Mouse (Mus musculus) heart, postnatal 14 days (tissue): Measurements from ENCODE around the gene Akap13. TPM values are rescaled to one million over a fixed set of nuclear protein-coding genes. Genes with fewer than 3 reads are reported as not detected.
A peak's percentile ranks its signal among the peaks of the same experiment; 100 is the strongest.

Experiments
- DNase-seq, 2 experiments: peaks; one replicate each; pipeline ENCODE4 v3.0.0; 2021 to 2022
- intact Hi-C: fragments of 180-260 bp; cut with DNase I; formaldehyde crosslinking; loops from one replicate; pipeline ENCODE4 v1.15.1; 2025
- total RNA-seq, 2 experiments: library from RNA; stranded (reverse); gene quantifications; 2 replicates each; pipeline ENCODE4 v1.2.3; 2021

Gene Akap13
- total RNA-seq, 2 experiments from 2014 or later, result 76.2 to 80.5 TPM

GRCm38 (mm10) chr7:75694777-75695176 is 239.4 kb downstream of the Akap13 start:
- intact Hi-C loops, result loop anchor here (5.0 kb wide), 1 partner anchor 57 kb away; no protein-coding TSS in a partner anchor
- no peak for DNase-seq

- intact Hi-C loops, result loop anchor here (5.0 to 10.0 kb wide), 2 partner anchors 63 to 325 kb away; no protein-coding TSS in a partner anchor
- no peak for DNase-seq
Measured at GRCm38 (mm10) chr7:75699836-75700235, 244.5 kb downstream of the Akap13 start.

GRCm38 (mm10) chr7:75700771-75701345 is 245.5 kb downstream of the Akap13 start:
- intact Hi-C loops, result loop anchor here (10.0 kb wide), 1 partner anchor 326 kb away; no protein-coding TSS in a partner anchor
- DNase-seq, result no peak

- no peak for DNase-seq
- intact Hi-C loops, result loop anchor here (10.0 kb wide), 1 partner anchor 327 kb away; no protein-coding TSS in a partner anchor
Measured at GRCm38 (mm10) chr7:75701761-75702160, 246.4 kb downstream of the Akap13 start.

- DNase-seq, result no peak
- intact Hi-C loops, result loop anchor here (10.0 kb wide), 1 partner anchor 328 kb away; no protein-coding TSS in a partner anchor
Measured at GRCm38 (mm10) chr7:75702368-75702767, 247.0 kb downstream of the Akap13 start.

GRCm38 (mm10) chr7:75702966-75703645 is 247.8 kb downstream of the Akap13 start:
- no peak for DNase-seq
- intact Hi-C loops, result loop anchor here (10.0 kb wide), 1 partner anchor 328 kb away; no protein-coding TSS in a partner anchor

GRCm38 (mm10) chr7:75704862-75705261 is 249.5 kb downstream of the Akap13 start:
- DNase-seq, result no peak
- intact Hi-C loops, result loop anchor here (2.0 to 10.0 kb wide), 2 partner anchors 16 to 330 kb away; no protein-coding TSS in a partner anchor

- intact Hi-C loops, result loop anchor here (10.0 kb wide), 2 partner anchors 135 to 335 kb away; no protein-coding TSS in a partner anchor
- DNase-seq, result no peak
Measured at GRCm38 (mm10) chr7:75709936-75710335, 254.6 kb downstream of the Akap13 start.

GRCm38 (mm10) chr7:75710920-75711319 is 255.6 kb downstream of the Akap13 start:
- intact Hi-C loops, result loop anchor here (10.0 kb wide), 1 partner anchor 136 kb away; no protein-coding TSS in a partner anchor
- no peak for DNase-seq

- intact Hi-C loops, result loop anchor here (10.0 kb wide), 1 partner anchor 137 kb away; no protein-coding TSS in a partner anchor
- DNase-seq, result no peak
Measured at GRCm38 (mm10) chr7:75711436-75711835, 256.1 kb downstream of the Akap13 start.

- intact Hi-C loops, result loop anchor here (10.0 kb wide), 1 partner anchor 138 kb away; no protein-coding TSS in a partner anchor
- DNase-seq, result no peak
Measured at GRCm38 (mm10) chr7:75712808-75713207, 257.5 kb downstream of the Akap13 start.

- no peak for DNase-seq
- intact Hi-C loops, result loop anchor here (10.0 kb wide), 1 partner anchor 139 kb away; no protein-coding TSS in a partner anchor
Measured at GRCm38 (mm10) chr7:75713959-75714358, 258.6 kb downstream of the Akap13 start.

GRCm38 (mm10) chr7:75715026-75715425 is 259.7 kb downstream of the Akap13 start:
- no peak for DNase-seq
- intact Hi-C loops, result loop anchor here (10.0 kb wide), 1 partner anchor 140 kb away; no protein-coding TSS in a partner anchor

- intact Hi-C loops, result loop anchor here (2.0 to 10.0 kb wide), 2 partner anchors 75 to 141 kb away; no protein-coding TSS in a partner anchor
- DNase-seq, result peak; percentile 60 to 66
Measured at GRCm38 (mm10) chr7:75715939-75716338, 260.6 kb downstream of the Akap13 start.

GRCm38 (mm10) chr7:75717349-75717748 is 262.0 kb downstream of the Akap13 start:
- intact Hi-C loops, result loop anchor here (2.0 to 10.0 kb wide), 2 partner anchors 77 to 143 kb away; no protein-coding TSS in a partner anchor
- DNase-seq, result no peak

- intact Hi-C loops, result loop anchor here (2.0 kb wide), 1 partner anchor 17 kb away; no protein-coding TSS in a partner anchor
- no peak for DNase-seq
Measured at GRCm38 (mm10) chr7:75721302-75721701, 266.0 kb downstream of the Akap13 start.

GRCm38 (mm10) chr7:75724012-75724411 is 268.7 kb downstream of the Akap13 start:
- DNase-seq, result no peak
- intact Hi-C loops, result no loop called here

- intact Hi-C loops, result no loop called here
Measured at GRCm38 (mm10) chr7:75725899-75726298, 270.6 kb downstream of the Akap13 start.

GRCm38 (mm10) chr7:75726867-75727266 is 271.5 kb downstream of the Akap13 start:
- intact Hi-C loops, result no loop called here
- DNase-seq, result no peak

More at GRCm38 (mm10) chr7:75725899-75726298, 270.6 kb downstream of the Akap13 start:
- DNase-seq, result no peak

GRCm38 (mm10) chr7:75729652-75730051 is 274.3 kb downstream of the Akap13 start:
- intact Hi-C loops, result no loop called here
- no peak for DNase-seq

- intact Hi-C loops, result no loop called here
Measured at GRCm38 (mm10) chr7:75730216-75730615, 274.9 kb downstream of the Akap13 start.

More at GRCm38 (mm10) chr7:75730216-75730615, 274.9 kb downstream of the Akap13 start:
- no peak for DNase-seq
